Comparison of ENCODE assay signal across 25 mouse cellular contexts in genomic region chr10:127337536-127338099, GRCm38 (mm10). TPM values are rescaled to one million over a fixed set of nuclear protein-coding genes. Genes with fewer than 3 reads are reported as not detected.
DNase-seq lines count a peak whose midpoint lies in the region; ATAC-seq lines count a peak whose summit lies in the region.
"Had no signal": no experiment of that assay in that cellular context is flagged by ENCODE, and none has a peak within 500 bp of the region (broad histone marks: within the 10 kb centered on the region; RNA-seq: fewer than 3 reads in every experiment).

No protein-coding gene starts in this region.

- H3K9me3 ChIP-seq in hindbrain, embryonic 11.5 days (ENCODE audit: control insufficient read depth, low read length), result no peaks in the 10 kb centered on the region
- H3K9me3 ChIP-seq: embryonic facial prominence, embryonic 13.5 days; forebrain, embryonic 12.5 days; G1E; heart, embryonic 13.5 days; hindbrain, embryonic 12.5 days; intestine, embryonic 15.5 days had no signal

- WGBS in hindbrain, embryonic 11.5 days, result 79% methylated on average over 6 of the region's 6 CpGs

- DNase-seq in CD4-positive helper T cell, adult 2 months (ENCODE audit: low read depth, low spot score), result peak; percentile 58
- DNase-seq in T-cell, adult 2 months (ENCODE audit: low spot score), result peak; percentile 45
- DNase-seq in naive thymus-derived CD4-positive, alpha-beta T cell, adult 2 months (ENCODE audit: low read depth), result peak; percentile 70
- no peak for DNase-seq in left cerebral cortex, postnatal 4 days
- no peak for DNase-seq in hindbrain, embryonic 11.5 days (ENCODE audit: low spot score)
- DNase-seq: adrenal gland, postnatal 14 days; cerebellum, adult 11-12 months; cerebellum, adult 9-10 months; cerebellum, postnatal 36 days; forebrain, postnatal 0 days; gastrocnemius, postnatal 25 days; heart, postnatal 36 days had no signal

- H3K4me3 ChIP-seq in hindbrain, embryonic 11.5 days (ENCODE audit: low read depth, low read length), result no peak overlapping the region
- H3K4me3 ChIP-seq: embryonic facial prominence, embryonic 13.5 days; forebrain, embryonic 12.5 days; heart, embryonic 13.5 days; hindbrain, embryonic 12.5 days; intestine, embryonic 15.5 days had no signal

- intact Hi-C loops in left cerebral cortex, postnatal 4 days (cut with DNase I), result loop anchor here (10.0 kb wide), 1 partner anchor 197 kb away; the partner anchor contains the start of gene Nxph4

- H3K9ac ChIP-seq in hindbrain, embryonic 11.5 days (ENCODE audit: low read depth, low read length), result no peak overlapping the region
- H3K9ac ChIP-seq: embryonic facial prominence, embryonic 13.5 days; forebrain, embryonic 12.5 days; forebrain, postnatal 0 days; heart, embryonic 13.5 days; hindbrain, embryonic 12.5 days; intestine, embryonic 15.5 days had no signal

- peak; percentile 40 for ATAC-seq in CD4-positive, CD25-positive, alpha-beta regulatory T cell, adult 4 months
- no peak for ATAC-seq in hindbrain, embryonic 11.5 days (ENCODE audit: low FRiP score)
- ATAC-seq: forebrain, postnatal 0 days; hindbrain, embryonic 16.5 days; intestine, embryonic 15.5 days had no signal

- H3K27ac ChIP-seq in hindbrain, embryonic 11.5 days (ENCODE audit: low read depth, low read length), result no peak overlapping the region
- H3K27ac ChIP-seq: embryonic facial prominence, embryonic 13.5 days; forebrain, embryonic 12.5 days; heart, embryonic 13.5 days; hindbrain, embryonic 12.5 days; intestine, embryonic 15.5 days had no signal

- peaks cover 16% of the 10 kb centered on the region for H3K4me1 ChIP-seq in hindbrain, embryonic 11.5 days (replicated peaks; ENCODE audit: control insufficient read depth, insufficient read depth, low read length)

- no peaks in the 10 kb centered on the region for H3K36me3 ChIP-seq in hindbrain, embryonic 11.5 days (ENCODE audit: control insufficient read depth, insufficient read depth, low read length)
- H3K36me3 ChIP-seq: heart, embryonic 13.5 days; hindbrain, embryonic 12.5 days had no signal

- peaks cover 15% of the 10 kb centered on the region for H3K27me3 ChIP-seq in hindbrain, embryonic 11.5 days (ENCODE audit: control insufficient read depth, insufficient read depth, low read length)
- H3K27me3 ChIP-seq: embryonic facial prominence, embryonic 13.5 days had no signal

- no peak overlapping the region for H3K4me2 ChIP-seq in hindbrain, embryonic 11.5 days (replicated peaks; ENCODE audit: low read depth, low read length)
- H3K4me2 ChIP-seq: embryonic facial prominence, embryonic 13.5 days; forebrain, embryonic 12.5 days; heart, embryonic 13.5 days; hindbrain, embryonic 12.5 days; intestine, embryonic 15.5 days had no signal

RNA-seq across cellular contexts. Expression of gene Gli1, which starts 4.2 kb away (rescaled TPM):
- polyA plus RNA-seq in CD4-positive, CD25-positive, alpha-beta regulatory T cell, adult 4 months (2017; shearing (Covaris generic)), result under 1 TPM; 0.19 to 0.75 TPM
- 1 to 10 TPM; 2.8 to 4.1 TPM for total RNA-seq in left cerebral cortex, postnatal 4 days (2021)
- polyA plus RNA-seq in hindbrain, embryonic 11.5 days (2014; fragmentation: Nextera tagmentation; extraction: Ambion mirVana), result 3.0 and 3.2 TPM in 2 replicates
- total RNA-seq: granulocyte monocyte progenitor cell, adult 5-6 weeks had no signal

RNA-seq across cellular contexts. Expression of gene Arhgap9, which starts 15.9 kb away (rescaled TPM):
- polyA plus RNA-seq in CD4-positive, CD25-positive, alpha-beta regulatory T cell, adult 4 months (2017; shearing (Covaris generic)), result 100 to 1,000 TPM in 1 of 2 experiments, 10 to 100 TPM in 1; 92.4 to 118 TPM
- 1 to 10 TPM in 1 of 2 experiments, under 1 TPM in 1; 0.56 to 1.1 TPM for total RNA-seq in left cerebral cortex, postnatal 4 days (2021)
- polyA plus RNA-seq in hindbrain, embryonic 11.5 days (2014; fragmentation: Nextera tagmentation; extraction: Ambion mirVana), result 1.1 and 2.2 TPM in 2 replicates

RNA-seq across cellular contexts. Expression of gene Inhbe, which starts 16.6 kb away (rescaled TPM):
- not detected for polyA plus RNA-seq in CD4-positive, CD25-positive, alpha-beta regulatory T cell, adult 4 months (2017; shearing (Covaris generic))
- total RNA-seq in left cerebral cortex, postnatal 4 days (2021), result not detected
- polyA plus RNA-seq in hindbrain, embryonic 11.5 days (2014; fragmentation: Nextera tagmentation; extraction: Ambion mirVana), result 0.05 TPM in 1 of 2 replicates, not detected in the other
- total RNA-seq: adrenal gland, adult 18-20 months; forebrain, postnatal 0 days; gastrocnemius, adult 18-20 months; gastrocnemius, postnatal 25 days; granulocyte monocyte progenitor cell, adult 5-6 weeks; heart, adult 8-10 months; heart, postnatal 36 days had no signal
- polyA plus RNA-seq: forebrain, embryonic 12.5 days; forebrain, postnatal 0 days; heart, embryonic 13.5 days; heart, postnatal 0 days; intestine, embryonic 15.5 days had no signal

RNA-seq across cellular contexts. Expression of gene Mars, which starts 26.0 kb away (rescaled TPM):
- polyA plus RNA-seq in CD4-positive, CD25-positive, alpha-beta regulatory T cell, adult 4 months (2017; shearing (Covaris generic)), result 10 to 100 TPM; 20.4 to 33.2 TPM
- total RNA-seq in left cerebral cortex, postnatal 4 days (2021), result 10 to 100 TPM; 65.3 to 65.5 TPM
- 173 and 179 TPM in 2 replicates for polyA plus RNA-seq in hindbrain, embryonic 11.5 days (2014; fragmentation: Nextera tagmentation; extraction: Ambion mirVana)

RNA-seq across cellular contexts. Expression of gene Inhbc, which starts 32.6 kb away (rescaled TPM):
- not detected for polyA plus RNA-seq in CD4-positive, CD25-positive, alpha-beta regulatory T cell, adult 4 months (2017; shearing (Covaris generic))
- not detected for total RNA-seq in left cerebral cortex, postnatal 4 days (2021)
- polyA plus RNA-seq in hindbrain, embryonic 11.5 days (2014; fragmentation: Nextera tagmentation; extraction: Ambion mirVana), result not detected in 2 replicates
- total RNA-seq: adrenal gland, adult 18-20 months; forebrain, postnatal 0 days; gastrocnemius, adult 18-20 months; gastrocnemius, postnatal 25 days; granulocyte monocyte progenitor cell, adult 5-6 weeks; heart, adult 8-10 months; heart, postnatal 36 days had no signal
- polyA plus RNA-seq: embryonic facial prominence, embryonic 13.5 days; forebrain, embryonic 12.5 days; forebrain, postnatal 0 days; G1E; heart, embryonic 13.5 days; heart, postnatal 0 days; hindbrain, embryonic 12.5 days; hindbrain, embryonic 16.5 days had no signal

Comparison
In these comparisons a context has a peak if more than half of its experiments do, and no peak if none do; other contexts are left out.
1. DNase-seq: peak in CD4-positive helper T cell, adult 2 months (single experiment), T-cell, adult 2 months (single experiment) and naive thymus-derived CD4-positive, alpha-beta T cell, adult 2 months (single experiment); none in left cerebral cortex, postnatal 4 days (single experiment) and hindbrain, embryonic 11.5 days (single experiment).
2. RNA of gene Arhgap9, which starts 15.9 kb away (polyA plus RNA-seq): 92.4 to 118 TPM in CD4-positive, CD25-positive, alpha-beta regulatory T cell, adult 4 months; 1.1 to 2.2 TPM in hindbrain, embryonic 11.5 days; every median in the first group is over 10 times any median in the second.